Mouse (Mus musculus) T-cell, adult 2 months (primary cell): Measurements from ENCODE around the gene Ddi2.
A peak's percentile ranks its signal among the peaks of the same experiment; 100 is the strongest.

Experiments used
- DNase-seq: peaks from one replicate; pipeline ENCODE4 v3.0.0; 2022; ENCODE audit warnings: low spot score

The Ddi2 gene

DNA sequence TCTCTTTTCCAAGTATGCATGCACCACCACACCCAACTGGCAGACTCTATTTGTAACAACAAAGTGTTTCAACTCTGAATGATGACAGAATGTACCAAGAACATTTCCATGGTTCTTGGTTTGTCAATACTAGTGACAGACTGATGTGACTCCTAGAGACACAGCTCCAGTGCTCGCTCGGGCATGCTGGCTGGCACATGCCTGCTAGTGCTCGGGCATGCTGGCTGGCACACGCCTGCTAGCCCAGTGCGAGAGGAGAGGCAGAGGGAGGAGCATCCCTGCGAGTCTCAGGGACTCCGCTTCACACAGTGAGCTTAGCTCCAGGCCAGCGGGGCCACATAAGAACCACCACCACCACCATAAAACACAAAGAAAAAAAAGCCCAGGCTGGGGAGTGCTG, 28.5 kb downstream of the Ddi2 start:
- no peak for DNase-seq

DNA sequence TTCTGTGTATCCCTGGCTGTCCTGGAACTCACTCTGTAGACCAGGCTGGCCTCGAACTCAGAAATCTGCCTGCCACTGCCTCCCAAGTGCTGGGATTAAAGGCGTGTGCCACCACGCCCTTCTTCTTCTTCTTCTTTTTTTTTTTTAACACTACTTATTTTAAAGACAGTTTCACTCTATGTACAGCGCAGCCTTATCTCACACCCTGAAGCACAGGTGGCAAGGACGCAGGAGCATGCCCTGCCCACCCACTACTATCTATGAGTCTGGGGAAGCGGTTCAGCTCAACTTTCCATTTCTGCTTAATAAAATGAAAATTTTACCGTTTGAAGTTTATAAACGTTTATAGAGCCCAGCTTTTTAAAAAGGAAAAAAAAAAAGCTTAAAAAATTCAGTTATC, 34.7 kb downstream of the Ddi2 start:
- DNase-seq: no peak

DNA sequence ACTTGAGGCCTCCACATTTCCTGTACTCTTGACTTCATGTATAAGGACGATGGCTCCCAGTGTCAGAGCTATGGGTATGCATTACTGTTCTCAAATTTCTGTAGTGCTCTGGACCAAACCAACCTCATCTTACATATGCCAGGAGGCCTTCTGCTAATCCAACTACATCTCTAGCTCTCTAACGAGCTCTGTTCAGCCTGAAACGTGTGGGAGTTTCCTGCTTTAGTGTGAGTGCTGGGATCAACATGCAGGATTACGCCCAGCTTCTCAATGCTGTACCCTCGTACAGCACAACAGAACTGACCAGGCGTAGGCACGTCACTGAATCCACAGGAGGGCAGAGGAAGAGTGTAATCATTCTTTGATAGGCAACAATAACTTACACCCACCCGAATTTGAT, 36.7 kb downstream of the Ddi2 start:
- DNase-seq: no peak

DNA sequence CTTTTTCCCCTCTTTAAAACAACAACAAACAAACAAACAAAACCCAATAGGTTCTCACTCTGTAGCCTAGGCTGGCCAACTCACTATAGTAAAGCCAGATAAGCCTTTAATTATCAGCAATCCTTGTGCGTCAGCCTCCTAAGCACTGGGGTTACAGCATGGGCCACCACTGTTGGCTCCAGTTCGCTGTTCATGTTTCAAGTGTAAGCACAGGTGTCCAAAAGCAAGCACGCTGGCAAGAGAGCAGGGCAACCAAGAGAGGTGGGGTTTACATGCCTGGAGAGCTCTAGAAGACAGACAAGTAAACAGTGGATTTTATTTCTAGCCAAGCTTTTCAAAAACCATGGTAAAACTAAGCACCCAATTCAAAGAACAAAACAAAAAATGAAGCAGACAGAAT, 37.1 kb downstream of the Ddi2 start:
- no peak for DNase-seq

DNA sequence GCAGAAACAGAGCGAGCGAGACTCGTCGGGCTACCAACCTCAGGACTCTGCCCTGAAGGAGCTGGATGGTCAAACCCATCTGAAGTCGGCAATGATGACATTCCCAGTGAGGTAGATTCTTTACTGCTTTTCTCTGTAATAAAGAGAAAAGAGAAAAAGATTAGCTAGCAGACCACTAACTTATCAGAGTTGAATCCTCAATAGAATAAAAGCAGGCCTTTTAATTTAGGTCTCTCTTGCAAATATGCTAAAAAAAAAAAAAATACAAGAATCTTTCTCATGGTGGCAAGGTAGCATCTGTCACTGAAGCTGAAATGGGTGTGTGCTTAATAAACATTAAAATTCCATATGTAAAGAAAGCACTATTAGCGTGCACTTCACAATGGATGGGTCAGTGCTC, 37.7 kb downstream of the Ddi2 start, which contains the start of gene Rsc1a1:
Rsc1a1 (minus strand) TSS at position 101 of the 400 bp plus-strand sequence.
- no peak for DNase-seq

DNA sequence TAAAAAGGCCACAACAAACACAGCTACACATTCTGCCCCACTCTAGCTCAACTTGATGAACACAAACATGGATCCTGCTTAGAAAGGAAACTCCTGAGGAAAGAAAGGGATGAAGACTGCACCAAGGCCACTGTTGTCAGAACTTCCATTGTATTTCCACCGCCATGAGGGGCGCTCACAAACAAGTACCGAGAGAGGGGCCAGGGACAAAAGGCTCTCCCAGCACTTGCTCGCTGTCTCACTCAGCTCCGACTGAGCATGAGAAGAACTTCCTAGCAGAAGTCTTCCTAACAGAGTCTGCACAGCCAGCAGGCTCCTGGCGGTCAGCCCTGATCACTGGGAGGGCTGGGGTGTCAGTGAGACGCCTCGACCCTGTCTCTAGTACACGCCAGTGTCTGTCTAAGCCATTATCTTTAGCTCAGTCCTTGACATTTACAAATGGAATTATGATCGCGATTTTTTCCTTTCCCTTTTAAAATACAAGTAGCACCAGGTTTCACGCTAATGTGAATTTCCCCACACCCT, 40.5 kb downstream of the Ddi2 start:
- DNase-seq: no peak

DNA sequence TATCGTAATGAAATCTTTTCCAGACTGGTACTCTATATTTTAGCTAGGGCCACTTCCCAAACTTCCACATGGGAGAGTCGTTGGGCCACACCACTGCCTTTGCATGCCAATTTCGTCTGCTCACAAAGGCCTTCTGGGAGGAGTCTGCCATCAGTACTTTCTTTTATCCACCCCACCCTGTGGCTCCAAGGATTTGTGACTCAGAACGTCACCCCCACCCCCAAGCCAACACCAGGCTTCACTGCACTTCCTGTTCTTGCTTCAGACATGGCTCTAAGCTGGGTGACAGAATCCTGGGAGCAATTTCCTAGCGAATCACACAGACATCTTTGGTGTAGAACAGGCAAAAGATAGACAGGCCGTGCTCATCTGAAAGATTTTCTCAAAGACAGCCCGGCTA, 41.5 kb downstream of the Ddi2 start:
- no peak for DNase-seq

DNA sequence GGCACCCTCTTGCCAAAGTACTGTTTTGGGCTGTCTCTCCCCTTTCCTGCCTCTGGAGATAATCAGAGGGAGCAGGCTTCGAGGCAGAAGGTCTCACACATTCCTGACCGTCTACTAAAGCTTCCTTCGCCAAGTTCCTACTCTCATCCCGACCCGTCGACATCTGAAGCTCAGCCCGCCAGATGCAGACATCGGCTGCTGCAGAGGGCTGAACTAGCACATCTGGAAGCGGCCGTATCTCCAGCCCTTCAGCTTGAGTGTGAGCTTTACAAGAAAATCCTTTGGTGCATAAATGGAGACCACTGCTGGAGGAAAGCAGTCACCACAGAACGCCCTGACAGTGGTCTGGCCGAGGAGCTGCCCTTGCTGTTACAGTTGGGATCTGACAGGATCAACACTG, 42.3 kb downstream of the Ddi2 start:
- no peak for DNase-seq

DNA sequence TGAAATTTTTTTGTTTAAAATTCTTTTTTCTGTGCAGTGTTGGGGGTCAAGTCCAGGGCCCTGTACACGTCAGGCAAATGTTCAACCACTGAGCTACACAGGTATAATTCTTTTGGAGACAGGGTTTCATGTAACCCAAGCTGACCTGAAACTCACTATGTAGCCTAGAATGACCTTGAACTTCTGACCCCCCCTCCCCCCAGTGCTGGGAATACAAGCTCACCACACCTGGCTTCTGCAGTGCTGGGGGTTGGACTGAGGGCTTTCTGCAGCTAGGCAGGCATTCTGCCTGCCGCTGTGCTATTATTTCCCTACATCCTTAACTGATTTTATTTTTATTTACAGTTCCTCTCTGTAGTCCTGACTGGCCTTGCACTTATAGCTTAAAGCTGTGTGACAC, 44.2 kb downstream of the Ddi2 start:
- DNase-seq: no peak

DNA sequence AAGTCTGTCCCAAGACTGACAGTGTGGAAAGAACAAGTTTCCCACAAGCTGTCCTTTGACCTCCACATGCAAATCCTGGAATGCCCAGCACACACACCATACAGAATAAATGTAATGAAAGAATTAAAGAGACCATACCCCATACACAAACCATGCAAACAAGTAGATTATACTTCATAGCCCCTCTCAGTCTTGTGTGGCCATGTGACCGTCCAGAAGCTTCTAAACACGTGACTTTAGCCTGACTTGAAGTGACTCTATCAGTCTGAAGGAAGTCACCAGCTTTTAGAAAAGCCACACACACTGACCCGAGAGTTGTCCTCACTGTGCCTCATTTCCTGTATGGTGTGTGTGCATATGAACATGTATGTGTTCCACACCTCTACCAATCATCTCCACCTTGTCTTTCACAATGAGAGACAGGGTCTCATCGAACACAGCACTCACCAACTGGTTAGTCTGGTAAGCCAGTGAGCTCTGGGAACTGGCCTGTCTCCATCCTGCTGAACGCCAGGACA, 46.7 kb downstream of the Ddi2 start:
- no peak for DNase-seq

DNA sequence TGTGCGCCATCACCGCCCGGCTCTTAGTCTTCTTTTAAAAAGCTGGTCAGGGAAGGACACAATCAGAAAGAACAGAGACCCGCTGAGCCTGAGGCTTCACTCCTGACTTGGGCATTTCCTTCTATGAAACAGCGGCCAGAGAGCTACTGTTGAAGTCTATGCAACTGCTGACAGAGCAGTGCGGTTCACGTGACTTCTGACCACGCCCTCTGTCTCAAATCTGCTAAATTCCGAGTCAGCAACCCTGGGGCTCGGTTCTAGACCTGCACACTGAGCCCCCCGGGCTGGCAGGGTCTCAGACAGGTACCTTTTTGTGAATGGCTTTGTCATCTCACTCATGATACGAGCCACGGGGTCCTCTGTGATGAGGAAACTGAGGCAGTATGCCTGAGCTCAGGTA, 50.9 kb downstream of the Ddi2 start:
- no peak for DNase-seq

DNA sequence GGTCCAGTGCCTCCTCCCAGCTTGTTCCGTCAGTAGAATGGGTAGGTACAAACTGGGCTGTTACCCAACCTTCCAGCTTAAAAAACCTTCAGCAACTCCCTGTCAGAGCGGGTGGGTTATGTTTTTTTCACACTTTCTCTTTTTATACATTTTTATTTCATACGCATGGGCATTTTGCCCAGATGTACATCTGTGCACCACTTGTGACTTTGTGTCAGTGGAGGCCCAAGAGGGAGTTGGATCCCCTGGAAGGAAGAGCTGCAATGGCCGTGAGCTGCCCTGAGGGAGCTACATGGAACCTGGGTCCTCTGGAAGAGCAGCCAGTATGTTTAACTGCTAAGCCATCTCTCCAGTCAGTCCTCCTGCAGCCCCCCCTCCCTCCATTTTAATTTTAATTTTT, 51.8 kb downstream of the Ddi2 start:
- DNase-seq: no peak

DNA sequence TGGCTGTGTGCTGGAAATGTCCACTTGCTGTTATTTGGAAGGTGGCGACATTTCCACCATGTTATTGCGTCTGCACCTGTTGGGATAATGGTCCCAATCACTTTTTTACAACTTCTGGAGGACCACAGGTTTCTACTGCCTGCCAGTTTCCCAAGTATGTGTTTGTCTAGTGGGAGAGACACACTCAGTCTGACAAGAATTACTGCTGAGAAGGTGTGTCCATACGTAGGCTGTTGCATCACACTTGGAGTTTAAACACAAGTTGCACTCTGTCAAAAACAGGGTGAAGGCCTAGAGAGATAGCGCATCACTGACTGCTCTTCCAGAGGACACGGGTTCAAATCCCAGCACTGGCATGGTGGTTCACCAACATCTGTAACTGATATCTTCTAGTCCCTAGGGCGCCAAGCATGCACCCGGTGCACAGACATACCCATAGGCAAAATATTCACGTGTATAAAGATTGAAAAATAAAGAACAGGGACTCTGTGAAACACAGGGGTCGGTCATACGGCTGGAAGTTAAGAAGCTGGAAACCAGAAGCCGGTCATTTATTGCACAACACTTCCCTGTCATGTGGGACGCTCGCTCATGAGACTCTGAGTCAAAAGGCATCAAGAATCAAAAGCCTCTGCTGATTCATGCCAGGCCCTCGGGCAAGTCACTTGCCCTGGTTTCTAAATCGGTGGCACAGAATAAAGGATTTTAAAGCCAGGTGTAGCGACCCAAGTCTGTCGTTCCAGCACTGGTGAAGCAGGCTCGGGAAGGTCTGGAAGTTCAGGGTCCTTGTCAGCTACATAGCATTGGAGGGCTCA, 53.1 kb downstream of the Ddi2 start:
- no peak for DNase-seq

DNA sequence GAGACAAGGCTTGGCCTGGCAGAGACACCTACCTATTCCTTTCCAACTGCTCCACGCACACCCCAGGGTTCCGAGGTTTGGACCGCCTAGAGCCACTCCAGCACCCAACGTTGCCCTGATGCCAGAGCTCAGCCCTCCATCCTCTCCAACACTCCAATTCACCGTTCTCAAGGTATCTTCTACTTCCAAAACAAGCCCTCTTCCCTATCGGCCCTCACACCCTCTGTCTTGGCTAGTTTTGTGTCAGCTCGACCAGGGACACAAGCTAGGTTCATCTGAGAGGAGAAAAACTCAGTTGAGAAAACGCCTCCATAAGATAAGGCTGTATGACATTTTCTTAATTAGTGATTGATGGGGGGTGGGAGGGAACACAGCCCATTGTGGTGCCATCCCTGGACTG, 58.4 kb downstream of the Ddi2 start, which contains the start of gene Plekhm2:
Plekhm2 (minus strand) TSS at position 101 of the 400 bp plus-strand sequence.
- DNase-seq: no peak

DNA sequence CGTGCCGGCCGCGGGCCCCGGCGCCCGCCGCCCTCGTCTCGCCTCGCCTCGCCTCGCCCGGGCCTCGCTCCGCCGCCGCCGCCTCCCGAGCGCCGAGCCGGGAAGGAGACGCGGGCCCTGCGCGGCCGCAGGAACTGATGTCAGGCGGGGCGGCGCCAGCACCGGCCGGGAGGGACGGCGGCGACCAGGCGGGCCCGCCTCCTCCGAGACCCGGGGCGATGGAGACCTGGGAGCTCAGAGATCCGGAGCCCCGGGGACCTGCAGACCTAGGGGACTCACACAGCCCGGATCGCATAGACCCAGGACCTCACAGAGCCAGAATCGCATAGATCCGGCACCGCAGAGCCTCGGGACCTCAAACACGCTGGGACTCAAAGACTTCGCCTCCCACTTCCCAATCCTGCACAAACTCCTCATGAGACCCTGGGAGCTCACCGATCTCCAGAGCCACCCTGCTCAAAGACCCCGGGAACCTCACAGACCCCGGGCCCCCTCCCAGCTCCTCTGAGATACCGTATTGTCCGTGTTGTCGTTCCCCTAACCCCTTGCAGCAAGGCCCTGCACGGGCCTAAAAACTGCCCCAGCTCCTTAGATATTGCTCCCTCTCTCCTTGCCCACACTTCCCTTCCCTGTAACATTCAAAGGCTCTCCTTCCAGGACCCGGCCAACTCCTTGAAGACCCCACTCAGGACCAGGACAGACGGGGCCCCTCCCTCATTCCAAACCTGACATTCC, 59.0 kb downstream of the Ddi2 start:
- DNase-seq: peak; percentile 65

DNA sequence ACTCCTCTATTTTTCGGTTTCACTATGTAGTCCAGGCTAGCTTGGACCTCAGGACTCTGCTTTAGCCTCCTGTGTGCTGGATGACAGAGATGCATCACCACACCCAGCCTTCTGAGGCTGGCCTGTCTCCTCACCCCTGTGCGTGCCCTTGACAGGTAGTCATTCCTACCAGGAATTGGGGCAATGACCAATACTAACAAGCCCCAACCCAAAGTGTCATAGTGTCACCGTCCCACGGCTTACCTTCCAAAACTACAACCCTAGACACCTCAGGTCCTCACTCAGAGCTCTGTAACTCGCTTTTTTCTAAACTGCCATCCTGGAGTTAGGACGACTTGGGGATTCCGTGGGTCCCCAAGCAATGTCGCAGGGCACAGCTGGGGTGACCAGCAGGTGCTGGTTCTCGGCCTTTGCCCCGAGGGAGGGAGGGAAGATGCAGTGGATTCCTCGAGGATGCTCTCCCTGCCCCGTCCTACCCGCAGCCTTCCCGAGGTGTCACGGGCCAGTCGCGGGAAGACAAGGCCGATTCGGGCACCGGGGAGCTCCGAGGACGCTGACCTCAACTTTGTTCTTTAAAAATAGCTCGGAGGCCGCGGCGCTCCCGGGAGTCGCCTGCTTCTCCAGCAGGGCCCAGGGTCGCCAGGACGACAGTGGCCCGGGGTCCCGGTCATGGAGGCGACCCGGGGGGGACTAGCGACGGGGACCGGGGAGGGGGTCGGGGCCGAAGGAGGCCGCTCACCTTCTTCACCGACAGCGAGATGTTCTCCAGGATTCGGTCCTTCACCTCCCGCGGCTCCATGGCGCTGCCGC, 59.9 kb downstream of the Ddi2 start:
- DNase-seq: no peak

DNA sequence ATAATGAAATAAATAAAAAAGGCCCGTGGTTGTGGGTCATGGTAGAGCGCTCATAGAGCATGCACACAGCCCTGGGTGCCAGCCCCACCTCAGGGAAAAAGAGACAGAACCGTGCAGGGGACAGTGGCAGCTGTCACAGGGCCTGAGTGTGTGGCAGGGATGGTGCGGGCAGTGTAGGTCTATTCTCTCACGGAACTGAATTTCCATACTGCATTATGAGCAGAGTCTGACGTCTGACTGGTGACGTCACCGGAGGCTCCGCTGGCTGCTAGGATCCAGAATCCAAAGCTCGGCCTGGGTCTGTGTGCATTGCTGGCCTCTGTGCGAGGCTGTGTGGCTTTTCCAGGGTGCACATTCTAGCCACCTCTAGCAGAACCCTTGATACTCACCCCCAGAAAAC, 62.3 kb downstream of the Ddi2 start:
- no peak for DNase-seq

DNA sequence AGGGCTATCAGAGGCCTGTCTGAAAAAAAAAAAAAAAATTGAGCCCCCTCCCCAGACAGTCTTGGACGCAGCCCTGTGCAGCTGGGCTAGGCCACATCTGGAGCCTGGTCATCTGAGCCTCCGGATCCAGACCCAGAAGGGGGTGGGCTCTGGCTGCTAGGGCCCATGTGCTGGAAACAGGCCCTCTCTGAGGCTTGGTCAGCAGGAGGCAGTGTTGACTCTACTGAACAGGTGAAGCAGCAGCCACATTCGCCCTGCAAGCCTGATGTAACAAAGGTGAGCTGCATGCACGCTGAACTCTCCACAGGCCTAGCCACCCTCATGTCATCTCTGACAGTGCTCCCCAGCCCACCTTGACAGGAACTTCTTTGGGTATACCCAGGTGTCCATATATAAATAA, 63.5 kb downstream of the Ddi2 start:
- no peak for DNase-seq

DNA sequence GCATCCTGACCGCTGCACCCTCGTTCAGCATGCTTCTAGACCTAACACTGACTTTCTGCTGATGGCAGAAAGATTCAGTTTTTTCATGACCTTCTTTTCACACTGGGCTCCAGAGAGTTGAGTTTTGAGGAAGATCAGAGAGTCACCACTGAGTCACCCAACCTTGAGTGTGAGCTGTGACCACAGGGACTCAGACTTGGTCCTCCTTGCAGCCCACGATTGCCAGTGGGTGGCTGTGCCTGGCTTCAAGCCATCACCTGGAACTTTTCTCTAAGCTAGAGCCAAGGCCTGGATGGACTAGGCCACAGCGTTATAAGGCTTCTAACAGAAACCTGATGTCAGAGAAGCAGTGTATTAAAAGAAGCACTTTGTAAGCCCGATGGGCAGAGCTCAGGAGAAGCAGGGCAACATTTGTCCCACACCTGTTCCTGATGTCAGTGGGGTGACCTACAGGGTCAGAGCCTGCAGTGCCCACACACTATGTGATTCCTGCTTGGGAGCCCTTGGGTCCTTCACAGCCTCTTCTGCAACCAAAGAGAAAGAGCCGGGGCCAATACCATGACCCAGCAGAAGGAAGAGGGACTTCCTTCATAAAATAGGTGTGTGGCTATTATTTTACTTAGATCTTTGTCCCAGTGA, 64.3 kb downstream of the Ddi2 start:
- DNase-seq: no peak

DNA sequence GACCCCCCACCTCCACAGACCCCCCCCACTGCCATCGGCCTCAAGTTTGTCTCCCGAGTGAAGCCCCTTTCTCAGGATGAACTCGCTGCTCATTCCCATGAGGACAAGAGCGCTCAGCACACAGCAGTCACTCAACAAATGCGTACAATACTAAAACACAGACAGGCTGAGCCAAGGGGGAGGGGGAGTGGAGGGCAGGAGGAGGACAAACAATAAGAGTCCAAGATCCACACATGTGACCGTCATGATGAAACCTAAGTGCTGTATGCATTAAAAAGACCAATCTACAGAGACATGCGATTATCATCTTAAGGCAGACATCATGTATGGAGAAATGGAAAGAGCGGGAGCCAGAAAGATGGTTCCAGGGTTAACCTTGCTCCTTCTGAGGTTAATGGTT, 66.3 kb downstream of the Ddi2 start:
- DNase-seq: no peak

DNA sequence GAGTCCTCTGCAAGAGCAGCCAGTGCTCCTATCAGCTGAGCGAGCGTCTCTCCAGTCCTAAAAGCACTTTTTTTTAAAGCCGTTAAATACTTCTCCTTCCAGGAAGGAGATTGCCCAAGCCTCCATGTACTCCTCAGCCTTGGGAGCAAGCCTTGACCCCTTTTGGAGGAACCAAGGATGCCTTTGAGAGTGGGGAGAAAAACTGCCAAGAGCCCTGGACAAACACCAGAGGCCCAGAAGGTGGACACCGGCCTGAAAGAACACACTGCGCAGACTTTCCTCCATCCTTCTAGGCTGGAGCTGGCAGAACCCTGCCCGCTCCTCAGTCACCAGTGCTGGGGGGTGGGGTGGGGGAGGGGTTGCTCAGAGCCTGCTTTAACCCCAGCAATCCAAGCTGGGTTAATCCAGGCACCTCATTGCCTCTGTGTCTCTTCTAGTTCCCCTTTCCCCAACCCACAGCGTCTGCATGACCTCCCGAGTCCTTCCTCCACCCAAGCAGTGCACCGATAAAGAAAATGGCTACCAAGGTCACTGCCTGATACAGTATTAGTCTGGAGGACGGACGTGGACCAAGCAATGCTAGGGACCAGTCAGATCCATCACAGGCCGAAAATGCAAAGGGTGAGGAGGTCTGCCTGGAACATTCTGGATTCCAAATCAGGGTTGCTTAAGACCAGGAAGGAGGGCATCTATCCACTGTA, 67.2 kb downstream of the Ddi2 start:
- no peak for DNase-seq
